Mouse (Mus musculus) common myeloid progenitor, adult 5-6 weeks (primary cell): ENCODE data around the gene Inafm1. TPM values are rescaled to one million over a fixed set of nuclear protein-coding genes. Genes with fewer than 3 reads are reported as not detected.
"Not testable (repeated sequence)": the region's sequence is repeated elsewhere in the genome, so short reads cannot be mapped to it uniquely, and the experiment has no call there.

Experiments used
- ATAC-seq: replicated peaks from 2 replicates; pipeline ENCODE4 v1.8.0; 2016; ENCODE audit warnings: low read depth, mild to moderate bottlenecking, moderate TSS enrichment, inconsistent platforms; ENCODE audit not compliant: poor library complexity, severe bottlenecking
- total RNA-seq: library from RNA; stranded (forward); fragments of 200-1000, 187-1606 nt; gene quantifications from 2 replicates; pipeline ENCODE4 v1.2.3, GENCODE M21; 2017

Gene Inafm1
- total RNA-seq: 15.1 and 18.0 TPM in 2 replicates

DNA sequence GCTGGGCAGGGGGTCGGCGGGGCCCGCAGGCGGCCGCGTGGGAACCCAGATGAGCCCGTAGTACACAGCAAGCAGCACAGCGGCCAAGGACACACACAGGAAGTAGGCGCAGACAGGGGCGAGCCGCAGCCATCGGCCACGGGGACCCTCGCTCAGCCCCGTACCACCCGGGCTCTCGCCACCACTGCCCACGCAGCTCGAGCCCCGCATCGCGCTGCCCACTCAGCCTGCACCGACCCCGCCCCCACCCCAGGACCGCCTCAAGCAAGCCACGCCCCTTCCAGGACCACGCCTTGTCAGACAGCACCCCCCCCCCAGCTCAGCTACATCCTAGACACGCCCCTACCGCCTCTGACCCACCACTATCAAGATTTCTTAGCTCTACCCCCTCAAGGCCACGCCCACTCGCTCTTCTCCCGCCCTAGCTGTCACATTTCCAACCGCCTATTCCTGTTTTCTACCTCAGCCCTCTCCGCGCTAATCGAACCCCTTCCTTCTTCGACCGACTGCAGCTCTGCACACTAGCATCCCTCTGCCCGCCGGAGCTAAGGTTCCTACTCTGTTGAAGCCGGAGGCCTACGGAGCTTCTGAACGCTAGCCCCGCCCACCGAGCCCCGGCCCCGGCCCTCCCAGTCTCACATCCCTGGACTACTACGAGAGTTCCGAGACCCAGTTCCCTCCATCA is at the start of gene Inafm1:
TSS of gene Inafm1 (minus strand) at position 537 of the 685 bp plus-strand sequence.
- peak; percentile 61 for ATAC-seq

DNA sequence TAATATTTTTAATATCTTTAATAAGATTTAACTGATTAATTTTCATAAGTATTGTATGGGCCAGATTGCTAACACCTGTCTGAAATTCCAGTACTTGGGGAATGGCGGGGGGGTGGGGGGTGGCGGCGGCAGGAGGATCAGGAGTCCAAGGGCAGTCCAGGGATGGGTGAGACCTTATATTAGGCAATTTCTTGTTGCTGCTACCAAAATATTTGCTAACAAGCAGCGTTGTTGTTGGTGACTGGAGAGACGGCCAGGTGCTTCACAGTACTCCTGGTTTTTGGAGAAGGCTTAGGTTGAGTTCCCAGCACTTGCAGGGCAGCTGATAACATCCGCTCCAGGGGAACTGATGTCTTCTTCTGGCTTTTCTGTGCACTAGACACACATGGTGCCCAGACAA is 47.1 kb upstream of the Inafm1 start:
- no peak for ATAC-seq

DNA sequence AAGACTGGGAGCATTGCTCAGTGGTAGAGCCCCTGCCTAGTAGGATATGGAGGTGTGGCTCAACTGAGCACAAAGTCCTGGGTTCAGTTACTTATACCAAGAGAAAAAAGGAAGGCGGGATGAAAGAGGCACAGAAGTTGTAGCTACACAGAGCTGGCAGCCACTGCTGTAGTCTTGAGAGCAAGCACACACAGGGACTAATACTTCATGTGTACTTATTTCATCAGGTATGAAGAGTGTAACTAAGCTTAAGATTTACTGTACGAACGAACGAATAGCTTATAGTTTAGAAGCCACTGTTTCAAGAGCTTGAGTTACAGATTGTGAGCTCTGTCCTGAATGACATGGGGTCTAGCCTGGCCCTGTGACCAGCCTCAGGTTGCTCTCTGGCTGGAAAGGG is 45.8 kb upstream of the Inafm1 start:
- ATAC-seq: no peak

DNA sequence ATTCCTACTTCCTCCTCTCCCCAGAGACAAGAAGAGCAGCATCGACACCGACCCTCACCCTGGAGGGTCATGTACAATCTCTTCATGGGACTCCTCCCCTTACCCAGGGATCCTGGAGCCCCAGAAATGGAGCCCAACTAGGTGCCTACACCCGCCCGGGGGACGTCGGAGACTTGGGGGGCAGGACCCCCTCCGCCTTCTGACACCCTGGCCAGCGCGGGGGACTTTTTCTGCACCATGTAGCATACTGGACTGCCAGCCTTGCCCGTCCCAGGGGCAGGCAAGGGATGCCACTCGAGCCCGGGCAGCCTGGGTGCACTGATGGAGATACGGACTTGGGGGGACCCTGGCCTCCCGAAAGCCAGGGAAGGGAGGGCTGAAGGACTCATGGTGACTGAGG is 43.7 kb upstream of the Inafm1 start:
- ATAC-seq: no peak

DNA sequence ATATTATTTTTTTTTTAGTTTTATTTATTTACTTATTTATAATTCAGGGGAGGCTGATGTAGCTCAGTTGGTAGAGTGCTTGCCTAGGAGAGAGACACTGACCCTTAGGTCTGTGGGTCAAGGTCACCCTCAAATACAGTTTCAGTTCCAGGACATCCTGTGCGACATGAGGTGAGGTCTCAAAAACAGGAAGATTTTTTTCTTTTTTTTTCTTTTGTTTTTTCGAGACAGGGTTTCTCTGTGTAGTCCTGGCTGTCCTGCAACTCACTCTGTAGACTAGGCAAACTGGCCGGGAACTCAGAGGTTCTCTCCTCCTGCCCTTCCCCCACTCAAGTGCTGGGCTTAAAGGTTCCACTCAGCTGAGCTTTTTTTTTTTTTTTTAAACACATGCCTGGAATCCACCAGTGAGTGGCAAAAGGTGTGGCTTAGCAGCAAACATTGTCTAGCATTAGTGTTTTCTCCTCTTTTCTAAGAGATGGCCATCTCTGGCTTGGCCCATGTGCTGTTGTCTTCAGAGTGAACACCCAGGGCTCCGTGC is 41.9 kb upstream of the Inafm1 start:
- ATAC-seq: no peak

DNA sequence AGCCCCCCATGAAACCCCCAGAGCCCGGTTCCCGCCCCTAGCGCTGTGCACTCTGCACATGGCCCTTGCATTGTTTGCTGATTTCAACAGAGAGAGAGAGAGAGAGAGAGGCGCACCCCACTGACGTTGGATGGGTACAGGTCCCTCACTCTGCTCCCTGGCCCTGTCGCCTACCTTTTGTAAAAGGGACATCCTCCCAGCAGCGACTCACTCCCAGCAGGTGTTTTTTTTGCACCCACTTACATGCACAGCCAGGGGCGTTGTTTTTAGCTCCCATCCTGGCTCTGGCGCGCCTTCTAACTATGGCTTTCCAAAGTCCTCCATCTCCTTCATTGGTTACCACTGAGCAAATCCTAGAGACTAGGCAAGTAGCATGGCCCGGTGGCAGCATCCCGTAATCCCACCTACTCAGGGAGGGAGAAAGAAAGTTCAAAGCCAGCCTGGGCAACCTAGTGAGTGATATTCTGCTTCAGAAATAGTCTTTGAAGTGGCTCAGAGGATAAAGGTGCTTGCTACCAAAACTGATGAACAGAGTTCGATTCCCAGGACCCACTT is 40.9 kb upstream of the Inafm1 start:
- no peak for ATAC-seq

DNA sequence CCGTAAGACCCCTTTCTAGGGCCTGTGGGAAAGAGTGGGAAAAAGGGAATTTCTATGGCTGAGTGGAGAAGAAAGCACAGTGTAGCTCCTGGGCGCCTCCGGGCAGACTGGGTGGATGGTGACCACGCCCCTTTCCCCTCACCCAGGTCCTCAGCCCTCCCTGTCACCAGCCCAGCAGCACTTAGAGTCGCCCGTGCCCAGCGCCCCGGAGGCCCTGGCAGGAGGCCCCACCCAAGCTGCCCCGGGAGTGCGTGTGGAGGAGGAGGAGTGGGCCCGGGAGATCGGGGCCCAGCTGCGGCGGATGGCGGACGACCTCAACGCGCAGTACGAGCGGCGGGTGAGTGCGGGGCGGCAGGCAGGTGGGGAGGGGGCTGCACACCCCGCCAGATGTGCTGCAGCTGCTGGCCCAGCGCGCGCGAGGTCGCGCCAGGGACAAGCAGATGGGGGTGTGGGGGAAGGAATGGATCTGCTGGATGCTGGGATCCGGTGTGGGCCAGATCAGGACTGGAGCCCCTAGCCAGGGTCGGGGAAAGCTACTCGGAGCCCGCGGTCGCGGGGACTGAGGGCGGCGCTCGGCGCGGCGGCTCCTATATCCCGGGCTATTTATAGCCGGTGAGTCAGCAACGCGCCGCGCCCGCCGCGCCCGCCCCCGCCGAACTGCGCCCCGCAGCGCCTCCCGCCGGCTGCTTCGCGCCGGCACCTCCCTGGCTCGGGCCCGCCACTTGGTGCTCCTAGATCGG is 40.2 kb upstream of the Inafm1 start:
- peak; percentile 23 for ATAC-seq

DNA sequence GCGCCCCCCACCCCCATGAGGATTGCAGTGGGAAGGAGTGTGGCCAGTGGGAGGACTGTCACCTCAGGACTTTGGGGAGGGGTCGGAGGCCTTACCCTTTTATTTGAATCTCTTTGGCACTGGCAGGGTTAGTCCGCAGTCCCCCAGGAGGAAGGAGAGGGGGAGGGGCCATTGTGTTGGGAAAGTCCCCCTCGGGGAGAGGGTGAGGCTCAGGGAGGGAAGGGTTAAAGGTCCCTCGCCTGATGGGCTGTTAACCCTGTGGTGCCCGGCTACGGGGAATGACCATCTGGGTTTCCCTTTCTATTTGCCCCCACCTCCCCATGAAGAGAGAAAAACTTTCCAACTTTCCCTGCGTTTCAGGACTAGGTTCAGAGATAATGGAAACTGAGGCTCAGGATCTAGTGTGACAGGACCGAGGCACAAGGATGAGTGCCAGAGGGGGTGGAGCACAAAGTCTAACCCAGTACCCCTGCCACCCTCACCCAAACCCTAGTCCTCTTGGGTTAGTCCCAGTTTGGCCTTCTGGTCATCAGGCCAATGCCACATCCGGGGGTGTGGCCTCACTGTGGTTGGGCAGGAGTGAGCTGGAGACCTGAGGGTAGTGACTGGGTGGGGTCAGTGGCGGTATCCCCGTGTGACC is 39.4 kb upstream of the Inafm1 start:
- ATAC-seq: peak; percentile 20

DNA sequence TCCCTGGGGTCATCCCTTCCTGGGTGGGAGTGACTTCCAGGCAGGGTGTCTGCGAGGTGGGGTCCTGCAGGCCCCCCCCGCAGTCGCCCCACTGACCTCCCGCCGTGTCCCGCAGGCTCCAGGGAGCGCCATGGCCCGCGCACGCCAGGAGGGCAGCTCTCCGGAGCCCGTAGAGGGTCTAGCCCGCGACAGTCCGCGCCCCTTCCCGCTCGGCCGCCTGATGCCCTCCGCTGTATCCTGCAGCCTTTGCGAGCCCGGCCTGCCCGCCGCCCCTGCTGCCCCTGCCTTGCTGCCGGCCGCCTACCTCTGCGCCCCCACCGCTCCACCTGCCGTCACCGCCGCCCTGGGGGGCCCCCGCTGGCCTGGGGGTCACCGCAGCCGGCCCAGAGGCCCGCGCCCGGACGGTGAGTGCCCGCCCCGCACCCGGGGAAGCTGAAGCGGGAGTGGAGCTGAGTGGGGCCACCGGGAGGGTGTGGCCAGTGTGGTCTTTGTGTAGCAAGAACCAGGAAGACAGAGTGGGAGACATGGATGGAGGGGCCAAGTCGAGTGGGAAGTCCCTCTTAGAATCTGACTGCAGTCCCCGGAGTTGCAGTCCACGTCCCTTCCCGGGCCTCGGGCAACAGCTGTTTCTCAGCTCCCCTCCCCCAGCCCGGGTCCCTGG is 38.7 kb upstream of the Inafm1 start:
- ATAC-seq: no peak

DNA sequence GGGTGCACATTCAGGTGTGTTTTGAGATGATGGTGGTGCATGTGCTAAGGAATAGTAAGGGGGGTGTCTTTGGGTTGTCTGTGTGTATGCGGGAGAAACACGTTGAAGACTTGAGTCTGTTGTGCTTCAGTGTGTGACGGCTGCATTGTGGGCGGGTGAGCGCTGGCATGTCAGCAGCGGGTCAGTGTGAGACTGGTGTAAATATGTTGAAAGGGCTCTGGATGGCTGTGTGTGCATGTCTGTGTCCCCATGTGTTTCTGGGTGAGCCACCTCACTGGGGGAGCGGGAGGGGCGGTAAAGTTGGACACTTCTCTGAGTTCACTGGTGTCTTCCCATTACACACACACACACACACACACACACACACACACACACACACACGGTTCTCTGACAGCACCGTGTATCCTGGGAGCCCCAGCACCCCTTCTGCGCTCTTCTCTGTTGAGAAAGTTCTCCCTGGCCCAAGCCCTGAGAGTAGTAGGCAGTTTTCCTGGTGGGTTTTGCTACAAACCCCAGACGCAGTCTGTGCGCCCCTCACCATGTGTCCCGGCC is 38.1 kb upstream of the Inafm1 start:
- ATAC-seq: no peak

DNA sequence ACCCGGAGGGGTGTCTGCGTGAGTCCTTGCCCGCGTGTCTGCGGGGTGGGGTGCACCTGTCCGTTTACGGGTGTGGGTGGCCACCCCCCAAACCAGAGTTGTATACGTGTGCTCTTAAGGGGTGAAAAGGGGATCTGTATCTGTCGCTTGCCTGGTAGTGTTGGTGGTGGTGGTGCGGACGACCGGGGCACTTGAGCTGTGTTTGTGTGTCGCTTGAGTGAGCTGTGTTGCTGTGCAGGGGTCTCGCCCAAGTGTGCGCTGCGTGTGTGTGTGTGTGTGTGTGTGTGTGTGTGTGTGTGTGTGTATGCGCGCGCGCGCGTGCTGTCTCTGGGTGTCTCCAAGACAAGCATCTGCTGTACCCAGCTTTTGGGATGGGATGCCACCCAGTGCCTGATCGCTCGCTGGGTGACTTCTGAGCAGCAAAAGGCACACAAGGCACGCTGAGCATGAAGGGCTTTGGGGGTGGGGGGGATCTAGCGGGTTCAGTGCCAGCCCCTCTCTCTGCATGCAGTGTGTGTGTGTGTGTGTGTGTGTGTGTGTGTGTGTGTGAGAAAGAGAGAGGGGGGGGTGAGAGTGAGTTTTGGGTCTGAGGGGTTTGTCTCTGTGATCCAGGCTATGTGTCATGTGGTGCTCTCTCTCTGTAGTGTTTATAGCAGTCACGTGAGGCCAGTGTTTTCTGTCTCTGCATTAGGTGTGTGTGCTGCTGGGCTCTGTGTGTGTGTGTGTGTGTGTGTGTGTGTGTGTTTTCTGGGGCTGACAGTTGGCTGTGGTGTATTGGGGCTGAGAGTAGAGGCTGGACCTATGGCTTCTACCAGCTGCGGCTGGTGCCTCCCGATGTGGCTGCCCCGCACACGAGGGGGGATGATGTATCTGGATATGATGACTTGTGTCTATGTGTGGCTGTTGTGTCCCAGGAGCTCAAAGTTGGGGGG is 37.4 kb upstream of the Inafm1 start:
- no peak for ATAC-seq

DNA sequence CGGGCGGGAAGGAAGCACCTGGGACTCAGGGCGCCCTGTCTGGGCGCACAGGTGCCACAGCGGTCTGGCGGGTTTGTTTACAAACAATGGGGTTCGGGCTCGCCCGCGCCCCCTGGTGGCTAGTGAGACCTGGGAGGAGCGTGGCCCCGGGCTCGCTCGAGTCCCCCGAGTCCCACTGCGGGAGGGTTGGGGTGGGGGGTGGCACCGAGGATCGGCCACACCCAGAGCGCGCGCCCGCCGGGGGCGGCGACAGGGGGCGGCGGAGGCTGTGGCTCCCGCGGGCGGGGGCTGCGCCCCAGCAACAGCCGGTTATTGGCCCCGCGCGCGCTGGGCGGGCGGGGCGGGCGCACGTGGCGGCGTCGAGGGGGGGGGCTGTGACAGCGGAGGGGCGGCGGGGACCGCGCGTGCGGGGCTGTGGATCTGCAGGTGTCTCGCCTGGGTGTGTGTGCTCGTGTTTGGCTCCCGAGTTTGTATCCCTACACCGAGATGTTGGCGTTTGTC is 36.7 kb upstream of the Inafm1 start:
- peak; percentile 40 for ATAC-seq

DNA sequence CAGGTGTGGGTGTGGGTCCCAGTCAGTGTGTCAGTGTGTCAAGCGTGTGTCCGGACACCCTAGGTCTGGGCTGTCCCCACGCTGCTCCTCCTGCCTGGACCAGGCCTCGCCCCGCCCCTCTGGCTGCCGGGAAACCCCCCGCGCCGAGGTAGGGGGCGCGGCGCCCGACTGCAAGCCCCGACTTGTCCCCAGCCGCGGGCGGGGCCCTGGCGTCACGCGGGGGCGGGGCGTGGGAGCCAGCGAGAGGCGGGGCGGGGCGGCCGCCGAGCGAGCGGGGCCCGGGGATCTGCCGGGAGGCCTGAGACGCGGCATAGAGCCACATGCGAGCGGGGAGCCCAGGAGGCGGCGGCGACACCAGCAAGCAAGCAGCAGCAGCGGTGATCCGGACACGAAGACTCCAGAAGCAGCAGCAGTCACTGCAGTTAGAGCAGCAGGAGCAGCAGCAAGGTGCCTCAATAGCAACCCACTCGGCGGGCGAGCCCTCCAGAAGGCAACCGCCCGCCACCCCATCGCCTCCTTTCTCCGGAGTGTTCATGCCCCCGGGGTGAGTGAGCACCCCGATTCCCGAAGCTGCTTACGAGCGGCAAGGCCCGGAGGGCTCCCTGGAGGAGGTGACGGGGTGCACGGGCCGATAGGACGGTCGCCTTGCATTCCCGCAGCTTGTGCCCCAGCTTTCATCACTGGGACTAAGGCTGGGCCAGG is 36.1 kb upstream of the Inafm1 start:
- peak; percentile 9 for ATAC-seq

DNA sequence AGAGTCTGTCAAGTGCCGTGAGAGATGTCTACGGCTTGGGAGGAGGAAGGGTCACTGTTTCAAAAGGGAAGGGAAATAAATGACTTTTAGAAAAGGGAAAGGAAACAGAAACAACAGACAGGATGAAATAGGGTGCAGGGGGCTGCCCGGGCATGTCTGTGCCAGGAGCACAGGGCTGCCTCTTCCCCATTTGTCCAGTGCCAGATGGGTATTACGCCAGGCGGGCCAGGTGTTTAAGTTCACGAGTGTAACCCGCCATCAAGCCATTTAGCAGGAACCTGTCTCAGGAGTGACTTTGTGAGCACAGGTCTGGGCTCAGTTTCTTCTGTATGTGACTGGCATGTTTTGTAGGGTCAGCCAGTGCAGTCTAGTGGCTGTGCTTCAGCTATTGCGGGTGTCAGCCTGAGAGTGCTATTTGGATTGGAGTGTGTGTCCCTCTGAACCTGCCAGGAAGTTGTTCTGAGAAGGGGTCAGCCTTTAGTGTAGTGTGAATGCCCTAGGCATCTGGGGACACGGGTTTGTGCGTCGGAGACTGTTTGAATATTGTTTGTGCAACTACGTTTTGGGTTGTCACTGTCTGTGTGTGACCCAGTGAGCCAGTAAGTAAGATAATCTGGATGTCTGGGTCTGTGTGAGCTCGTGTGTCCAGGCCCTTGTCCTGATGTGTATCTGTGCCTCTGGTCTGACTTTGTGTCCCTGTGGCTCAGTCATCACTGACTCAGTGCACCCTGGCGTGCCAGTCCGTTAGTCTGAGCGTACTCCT is 35.3 kb upstream of the Inafm1 start:
- ATAC-seq: peak; percentile 9; the same call in 1 of the 2 replicates

DNA sequence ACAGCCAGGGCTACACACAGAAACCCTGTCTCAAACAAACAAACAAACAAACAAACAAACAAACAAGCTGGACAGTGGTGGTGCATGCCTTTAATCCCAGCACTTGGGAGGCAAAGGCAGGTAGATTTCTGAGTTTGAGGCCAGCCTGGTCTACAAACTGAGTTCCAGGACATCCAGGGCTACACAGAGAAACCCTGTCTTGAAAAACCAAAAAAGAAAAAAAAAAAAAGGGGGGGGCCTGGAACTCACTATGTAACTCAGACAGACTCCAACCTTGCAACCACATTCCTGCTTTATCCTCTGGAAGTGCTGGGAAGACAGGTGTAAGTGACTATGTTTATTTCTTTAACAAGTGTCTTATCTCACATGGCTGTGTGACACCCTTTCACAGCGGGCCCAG is 34.7 kb upstream of the Inafm1 start, which contains the start of gene Bbc3:
TSS of gene Bbc3 (plus strand) at position 301 of the 400 bp plus-strand sequence.
- not testable (repeated sequence) for ATAC-seq

DNA sequence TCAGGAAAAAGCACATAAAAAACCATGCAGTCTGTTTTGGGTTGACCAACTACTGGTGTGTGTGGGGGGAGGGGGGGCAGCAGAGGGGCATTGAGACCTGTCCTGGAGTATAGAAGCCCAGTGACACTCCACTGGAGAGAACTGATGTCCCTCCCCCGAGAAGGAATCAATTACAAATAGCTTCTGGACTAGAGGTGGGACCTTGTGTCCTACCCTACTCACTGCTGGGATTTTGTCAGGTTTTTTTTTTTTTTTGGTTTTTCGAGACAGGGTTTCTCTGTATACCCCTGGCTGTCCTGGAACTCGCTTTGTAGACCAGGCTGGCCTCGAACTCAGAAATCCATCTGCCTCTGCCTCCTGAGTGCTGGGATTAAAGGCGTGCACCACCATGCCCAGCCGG is 33.7 kb upstream of the Inafm1 start:
- not testable (repeated sequence) for ATAC-seq

DNA sequence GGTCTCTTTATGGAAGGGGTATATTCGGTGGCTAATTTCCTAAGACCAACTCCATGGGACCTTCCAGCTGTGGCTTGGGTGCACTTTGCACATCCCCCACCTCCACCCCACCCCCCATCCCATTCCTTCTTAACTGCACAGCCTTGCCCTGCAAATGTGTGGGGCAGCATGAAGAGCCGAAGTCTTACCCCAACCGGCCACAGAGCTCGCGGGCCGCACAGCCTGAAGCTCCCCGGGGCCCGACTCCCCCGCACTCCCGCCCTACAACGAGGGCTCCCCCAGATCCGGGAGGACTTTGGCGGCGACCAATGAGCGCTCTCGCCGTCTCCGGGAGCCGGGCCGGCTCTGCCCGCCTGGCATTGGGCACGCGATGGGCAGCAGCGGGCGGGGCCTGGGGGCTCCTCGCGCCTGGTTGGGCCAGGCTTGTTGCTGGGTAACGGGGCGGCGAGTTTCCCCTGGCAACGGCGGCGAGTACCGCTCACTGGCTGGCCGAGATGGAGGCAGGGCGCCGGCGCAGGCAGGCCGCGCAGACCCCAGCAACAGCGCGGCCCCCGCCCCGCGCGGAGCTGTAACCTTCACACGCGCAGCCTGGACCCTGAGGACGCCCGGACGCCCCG is 26.1 kb upstream of the Inafm1 start:
- peak; percentile 38 for ATAC-seq
